Mouse (Mus musculus) right cerebral cortex, postnatal 4 days (tissue): ENCODE measurements around the gene Vmn1r83.

Source experiments
- DNase-seq: peaks from one replicate; pipeline ENCODE4 v3.0.0-alpha.2; 2022

The Vmn1r83 gene

GRCm38 (mm10) chr7:12329381-12329780 is at the start of gene Vmn1r83:
Gene Vmn1r83 (minus strand): TSS chr7:12329481.
- no peak for DNase-seq

GRCm38 (mm10) chr7:12369173-12369572 is 39.9 kb upstream of the Vmn1r83 start, which contains the start of gene Vmn1r84:
Gene Vmn1r84 (minus strand): TSS chr7:12369273.
- no peak for DNase-seq

- DNase-seq: no peak
Measured at GRCm38 (mm10) chr7:12300130-12300529, 29.2 kb downstream of the Vmn1r83 start, which contains the start of gene Vmn1r82. Gene Vmn1r82 (plus strand): TSS chr7:12300430.
